Mouse (Mus musculus): Measurements from ENCODE around the gene Olfr1357.

DNA sequence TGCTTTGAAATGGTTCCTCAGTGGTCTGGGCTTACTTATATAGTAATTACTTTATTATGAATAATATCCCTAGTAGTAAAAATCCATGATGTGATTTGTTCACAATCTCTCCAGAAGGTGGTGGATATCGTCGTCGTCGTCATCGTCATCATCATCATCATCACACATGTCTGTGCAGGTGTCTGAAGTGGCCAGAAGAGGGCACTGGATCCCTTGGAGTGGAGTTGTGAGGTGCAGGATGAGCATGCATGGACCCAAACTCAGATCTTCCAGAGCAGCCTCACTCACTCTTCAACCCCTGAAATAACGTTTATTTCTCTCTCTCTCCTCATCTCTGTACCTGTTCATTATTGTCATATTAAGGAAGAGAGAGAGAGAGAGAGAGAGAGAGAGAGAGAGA, 14.4 kb upstream of the Olfr1357 start:
- no peak for TF ChIP-seq CTCF (IDR thresholded peaks at IDR 0.05; ENCODE audit: low read depth, low read length)
- TF ChIP-seq TAL1 (conservative IDR thresholded peaks at IDR 0.05; ENCODE audit: low read depth, low read length) = no peak

All from G1E (cell line).